Mouse (Mus musculus): Measurements from ENCODE around the gene Ppp1r26.

Ppp1r26 gene

GRCm38 (mm10) chr2:28446515-28447314, at the start of gene Ppp1r26:
Gene Ppp1r26 (plus strand): TSS chr2:28446800.
- DNase-seq: peak; percentile 35

- no peak for DNase-seq
Measured at GRCm38 (mm10) chr2:28396928-28397327, 49.7 kb upstream of the Ppp1r26 start.

- no peak for DNase-seq
Measured at GRCm38 (mm10) chr2:28397417-28398119, 49.0 kb upstream of the Ppp1r26 start.

- DNase-seq: peak; percentile 58
Measured at GRCm38 (mm10) chr2:28401647-28402046, 45.0 kb upstream of the Ppp1r26 start.

GRCm38 (mm10) chr2:28402128-28402527, 44.5 kb upstream of the Ppp1r26 start:
- DNase-seq: no peak

GRCm38 (mm10) chr2:28407796-28408195, 38.8 kb upstream of the Ppp1r26 start:
- DNase-seq: no peak

- no peak for DNase-seq
Measured at GRCm38 (mm10) chr2:28409144-28409543, 37.5 kb upstream of the Ppp1r26 start.

GRCm38 (mm10) chr2:28409566-28409965, 37.0 kb upstream of the Ppp1r26 start:
- no peak for DNase-seq

GRCm38 (mm10) chr2:28412936-28413335, 33.7 kb upstream of the Ppp1r26 start:
- no peak for DNase-seq

- no peak for DNase-seq
Measured at GRCm38 (mm10) chr2:28414116-28414756, 32.4 kb upstream of the Ppp1r26 start.

GRCm38 (mm10) chr2:28414757-28415137, 31.9 kb upstream of the Ppp1r26 start:
- DNase-seq: no peak

GRCm38 (mm10) chr2:28415387-28416024, 31.1 kb upstream of the Ppp1r26 start:
- DNase-seq: peak; percentile 54

GRCm38 (mm10) chr2:28416511-28416910, 30.1 kb upstream of the Ppp1r26 start:
- DNase-seq: no peak

GRCm38 (mm10) chr2:28418034-28418433, 28.6 kb upstream of the Ppp1r26 start:
- DNase-seq: peak; percentile 91

- peak; percentile 93 for DNase-seq
Measured at GRCm38 (mm10) chr2:28419898-28420297, 26.7 kb upstream of the Ppp1r26 start.

- peak; percentile 63 for DNase-seq
Measured at GRCm38 (mm10) chr2:28423167-28423566, 23.4 kb upstream of the Ppp1r26 start.

GRCm38 (mm10) chr2:28427226-28427625, 19.4 kb upstream of the Ppp1r26 start:
- no peak for DNase-seq

GRCm38 (mm10) chr2:28430846-28431245, 15.8 kb upstream of the Ppp1r26 start:
- DNase-seq: no peak

- DNase-seq: peak; percentile 72
Measured at GRCm38 (mm10) chr2:28432811-28433210, 13.8 kb upstream of the Ppp1r26 start.

GRCm38 (mm10) chr2:28433512-28433911, 13.1 kb upstream of the Ppp1r26 start:
- no peak for DNase-seq

GRCm38 (mm10) chr2:28435401-28435800, 11.2 kb upstream of the Ppp1r26 start:
- DNase-seq: no peak

GRCm38 (mm10) chr2:28440842-28441241, 5.8 kb upstream of the Ppp1r26 start:
- no peak for DNase-seq

- DNase-seq: no peak
Measured at GRCm38 (mm10) chr2:28445082-28445481, 1.5 kb upstream of the Ppp1r26 start.
